Mouse (Mus musculus): Measurements from ENCODE around the gene Zfp612. TPM values are rescaled to one million over a fixed set of nuclear protein-coding genes. Genes with fewer than 3 reads are reported as not detected.
A peak's percentile ranks its signal among the peaks of the same experiment; 100 is the strongest.

Zfp612 gene
- polyA plus RNA-seq, 1 experiment from 2014 or later = 21.9 TPM

DNA sequence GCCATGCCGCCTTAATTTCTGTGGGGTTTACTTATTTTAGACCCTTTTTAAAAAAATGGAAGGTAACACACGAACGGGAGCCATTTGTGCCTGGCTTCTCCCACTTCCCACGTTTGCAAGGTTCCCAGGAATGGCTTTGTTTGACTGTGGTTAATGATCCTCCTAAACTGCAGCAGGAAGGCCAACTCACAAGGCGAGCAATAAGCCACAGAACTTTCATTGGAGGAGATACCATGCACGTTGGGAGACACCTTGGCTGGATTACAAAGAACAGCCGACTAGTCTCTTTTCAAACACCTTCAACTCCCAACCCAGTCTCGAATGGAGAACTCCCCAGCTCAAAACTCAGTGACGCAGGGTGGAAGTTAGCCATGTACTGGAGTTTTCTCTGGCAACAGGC is 15.4 kb upstream of the Zfp612 start:
- no peak for ATAC-seq
- no peaks in the 10 kb centered on the region for H3K36me3 ChIP-seq (ENCODE audit: control insufficient read depth, insufficient read depth, low read length)
- 78% methylated on average over 9 of the region's 9 CpGs for whole genome bisulfite sequencing

DNA sequence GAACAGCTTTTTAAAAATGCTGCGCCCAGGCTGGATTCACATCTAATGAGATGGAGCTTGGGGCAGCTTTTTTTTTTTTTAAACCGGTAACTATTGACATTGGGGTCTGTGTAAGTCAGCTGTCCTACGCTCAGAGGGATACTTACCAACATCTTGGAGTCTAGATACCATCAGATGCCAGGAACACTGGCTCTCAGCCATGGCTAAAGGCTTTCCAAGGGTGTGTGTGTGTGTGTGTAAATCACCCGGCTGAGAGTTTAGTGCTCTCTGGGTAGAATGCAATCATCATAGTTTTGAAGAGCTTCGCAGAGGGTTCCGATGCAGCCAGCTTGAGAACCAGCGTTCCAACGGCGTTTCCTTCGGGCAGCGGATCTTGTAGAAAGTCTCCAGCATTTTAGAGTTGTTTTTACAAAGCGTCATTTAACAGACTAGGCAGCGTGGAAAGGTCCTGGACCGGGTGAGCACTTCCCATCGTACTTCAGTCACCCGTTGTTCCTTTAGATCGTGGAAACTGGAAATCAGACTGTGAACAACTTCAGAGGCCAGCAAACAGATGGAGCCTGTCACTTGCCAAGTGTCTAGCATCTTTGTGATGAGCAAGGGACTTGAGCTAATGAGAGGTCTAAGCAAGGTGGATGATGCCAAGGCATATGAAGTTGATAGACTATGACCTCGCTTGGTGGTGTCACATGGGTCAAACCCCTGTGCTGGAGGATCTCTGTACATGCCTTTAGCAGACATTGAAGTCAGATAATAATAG is 14.8 kb upstream of the Zfp612 start:
- Histone ChIP-seq H3K27me3 (replicated peaks; ENCODE audit: control insufficient read depth, insufficient read depth, low read length) (no peaks in the 10 kb centered on the region), H3K36me3 (ENCODE audit: control insufficient read depth, insufficient read depth, low read length) (no peaks in the 10 kb centered on the region), H3K9ac (ENCODE audit: low read depth, low read length) (no peak overlapping the region), H3K4me3 (ENCODE audit: low read length) (no peak overlapping the region), H3K27ac (ENCODE audit: low read depth, low read length) (no peak overlapping the region), H3K4me1 (ENCODE audit: control insufficient read depth, insufficient read depth, low read depth, low read length) (no peaks in the 10 kb centered on the region), H3K4me2 (ENCODE audit: low read length) (no peak overlapping the region), H3K9me3 (ENCODE audit: control insufficient read depth, low read length) (no peaks in the 10 kb centered on the region)
- WGBS = 89% methylated on average over 18 of the region's 18 CpGs
- no peak for ATAC-seq

More for the DNA sequence above, 15.4 kb upstream of the Zfp612 start:
- H3K27ac ChIP-seq (ENCODE audit: low read depth, low read length) = no peak overlapping the region
- H3K4me2 ChIP-seq (ENCODE audit: low read length) = no peak overlapping the region
- H3K27me3 ChIP-seq (replicated peaks; ENCODE audit: control insufficient read depth, insufficient read depth, low read length) = no peaks in the 10 kb centered on the region
- no peaks in the 10 kb centered on the region for H3K4me1 ChIP-seq (ENCODE audit: control insufficient read depth, insufficient read depth, low read depth, low read length)
- H3K4me3 ChIP-seq (ENCODE audit: low read length) = no peak overlapping the region
- no peaks in the 10 kb centered on the region for H3K9me3 ChIP-seq (ENCODE audit: control insufficient read depth, low read length)
- no peak overlapping the region for H3K9ac ChIP-seq (ENCODE audit: low read depth, low read length)

DNA sequence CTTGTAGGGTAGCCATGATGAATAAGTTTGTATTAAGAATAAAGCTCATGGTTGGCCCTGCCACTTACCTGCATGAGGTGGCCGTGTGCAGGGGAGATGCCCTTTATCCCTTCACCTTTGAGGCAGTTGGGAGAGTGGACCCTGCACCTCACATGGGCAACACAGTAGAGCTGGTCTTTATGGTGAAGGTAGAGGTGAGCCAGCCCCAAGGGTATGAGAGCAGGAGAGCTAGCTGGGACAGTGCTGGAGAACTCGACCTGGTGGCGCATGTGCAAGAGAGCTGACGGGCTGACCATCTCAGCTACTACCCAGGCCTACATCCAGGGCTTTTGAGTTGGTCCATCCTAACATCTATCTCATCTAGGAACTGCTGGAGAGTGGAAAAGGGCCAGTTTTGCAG is 13.9 kb upstream of the Zfp612 start:
- no peak overlapping the region for H3K4me2 ChIP-seq (ENCODE audit: low read length)
- ATAC-seq = no peak
- H3K4me3 ChIP-seq (ENCODE audit: low read length) = no peak overlapping the region
- H3K27me3 ChIP-seq (replicated peaks; ENCODE audit: control insufficient read depth, insufficient read depth, low read length) = no peaks in the 10 kb centered on the region
- 87% methylated on average over 4 of the region's 4 CpGs for WGBS
- no peak overlapping the region for H3K27ac ChIP-seq (ENCODE audit: low read depth, low read length)
- H3K9ac ChIP-seq (ENCODE audit: low read depth, low read length) = no peak overlapping the region
- no peaks in the 10 kb centered on the region for H3K9me3 ChIP-seq (ENCODE audit: control insufficient read depth, low read length)
- H3K36me3 ChIP-seq (ENCODE audit: control insufficient read depth, insufficient read depth, low read length) = no peaks in the 10 kb centered on the region
- H3K4me1 ChIP-seq (ENCODE audit: control insufficient read depth, insufficient read depth, low read depth, low read length) = no peaks in the 10 kb centered on the region

DNA sequence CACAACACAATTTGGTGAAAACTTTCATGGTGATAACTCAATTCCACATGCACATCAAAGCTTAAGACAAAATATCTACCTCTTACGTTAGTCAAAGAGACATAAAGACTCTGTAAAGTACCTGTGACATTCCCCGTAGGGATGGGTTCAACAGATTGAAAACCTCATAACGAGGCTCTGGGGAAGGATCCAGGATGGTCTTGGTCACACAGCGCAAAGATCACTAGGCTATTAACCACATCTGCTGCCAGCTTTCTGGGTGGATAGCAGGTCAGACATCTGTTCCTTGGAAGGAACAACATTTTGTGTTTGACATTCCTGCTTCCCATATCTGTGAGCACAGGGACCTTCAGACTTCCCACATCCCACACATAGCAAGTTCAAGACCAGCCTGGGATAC is 9.8 kb upstream of the Zfp612 start:
- 86% methylated on average over 4 of the region's 4 CpGs for WGBS
- H3K27ac ChIP-seq (ENCODE audit: low read depth, low read length) = no peak overlapping the region
- H3K9ac ChIP-seq (ENCODE audit: low read depth, low read length) = no peak overlapping the region
- no peaks in the 10 kb centered on the region for H3K27me3 ChIP-seq (replicated peaks; ENCODE audit: control insufficient read depth, insufficient read depth, low read length)
- no peaks in the 10 kb centered on the region for H3K36me3 ChIP-seq (ENCODE audit: control insufficient read depth, insufficient read depth, low read length)
- H3K4me3 ChIP-seq (ENCODE audit: low read length) = no peak overlapping the region
- no peaks in the 10 kb centered on the region for H3K4me1 ChIP-seq (ENCODE audit: control insufficient read depth, insufficient read depth, low read depth, low read length)
- H3K9me3 ChIP-seq (ENCODE audit: control insufficient read depth, low read length) = no peaks in the 10 kb centered on the region
- no peak for ATAC-seq
- no peak overlapping the region for H3K4me2 ChIP-seq (ENCODE audit: low read length)

DNA sequence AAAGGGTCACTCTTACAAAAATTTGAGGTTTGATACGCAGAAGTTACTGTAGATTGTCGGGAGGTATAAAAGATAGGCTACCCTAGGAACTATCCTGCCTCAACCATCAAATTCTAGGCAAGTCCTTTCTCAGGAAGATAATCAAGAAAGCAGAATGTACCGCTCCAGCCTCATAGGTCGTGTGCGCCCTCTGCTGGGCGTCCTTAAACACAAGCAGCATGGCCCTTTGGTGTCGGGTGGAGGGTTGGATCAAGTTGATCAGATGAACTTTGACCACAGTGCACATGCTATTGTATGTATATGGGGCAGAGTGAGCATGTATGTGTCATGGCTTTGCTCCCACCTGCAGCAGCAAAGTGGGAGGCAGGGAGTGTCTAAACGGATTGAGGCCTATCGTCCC is 7.9 kb upstream of the Zfp612 start:
- H3K4me2 ChIP-seq (ENCODE audit: low read length) = no peak overlapping the region
- no peak for ATAC-seq
- WGBS = 16% methylated on average over 9 of the region's 9 CpGs

DNA sequence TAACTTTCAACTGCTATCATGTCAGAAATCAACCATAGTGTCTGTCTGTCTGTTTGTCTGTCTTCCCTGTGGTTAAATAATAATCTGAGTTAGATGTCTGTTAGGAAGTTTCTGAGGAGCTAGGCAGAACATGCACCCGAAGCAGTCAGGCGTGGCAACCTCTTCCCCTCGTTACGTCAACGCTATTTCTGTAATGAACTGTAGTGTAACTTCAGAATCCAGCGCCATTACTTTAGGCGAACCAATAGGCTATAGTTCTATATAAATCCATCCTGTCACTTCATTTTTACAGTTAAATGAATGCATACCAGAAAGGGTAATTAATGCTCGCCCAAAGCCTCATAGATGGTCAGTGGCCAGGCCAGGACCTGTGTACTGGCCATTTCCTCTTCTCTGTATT is 5.0 kb upstream of the Zfp612 start:
- Histone ChIP-seq H3K27me3 (replicated peaks; ENCODE audit: control insufficient read depth, insufficient read depth, low read length) (no peaks in the 10 kb centered on the region; the same call in 1 of the 2 replicates), H3K9ac (ENCODE audit: low read depth, low read length) (no peak overlapping the region), H3K9me3 (ENCODE audit: control insufficient read depth, low read length) (no peaks in the 10 kb centered on the region), H3K4me3 (ENCODE audit: low read length) (no peak overlapping the region), H3K4me2 (ENCODE audit: low read length) (no peak overlapping the region), H3K36me3 (ENCODE audit: control insufficient read depth, insufficient read depth, low read length) (no peaks in the 10 kb centered on the region), H3K4me1 (ENCODE audit: control insufficient read depth, insufficient read depth, low read depth, low read length) (no peaks in the 10 kb centered on the region; the same call in 1 of the 2 replicates), H3K27ac (ENCODE audit: low read depth, low read length) (no peak overlapping the region)
- WGBS = 87% methylated on average over 8 of the region's 8 CpGs
- no peak for ATAC-seq

More for the DNA sequence above, 7.9 kb upstream of the Zfp612 start:
- no peaks in the 10 kb centered on the region for H3K27me3 ChIP-seq (replicated peaks; ENCODE audit: control insufficient read depth, insufficient read depth, low read length)
- H3K4me3 ChIP-seq (ENCODE audit: low read length) = no peak overlapping the region
- H3K4me1 ChIP-seq (ENCODE audit: control insufficient read depth, insufficient read depth, low read depth, low read length) = no peaks in the 10 kb centered on the region
- no peak overlapping the region for H3K27ac ChIP-seq (ENCODE audit: low read depth, low read length)
- no peak overlapping the region for H3K9ac ChIP-seq (ENCODE audit: low read depth, low read length)
- no peaks in the 10 kb centered on the region for H3K36me3 ChIP-seq (ENCODE audit: control insufficient read depth, insufficient read depth, low read length)
- H3K9me3 ChIP-seq (ENCODE audit: control insufficient read depth, low read length) = no peaks in the 10 kb centered on the region

DNA sequence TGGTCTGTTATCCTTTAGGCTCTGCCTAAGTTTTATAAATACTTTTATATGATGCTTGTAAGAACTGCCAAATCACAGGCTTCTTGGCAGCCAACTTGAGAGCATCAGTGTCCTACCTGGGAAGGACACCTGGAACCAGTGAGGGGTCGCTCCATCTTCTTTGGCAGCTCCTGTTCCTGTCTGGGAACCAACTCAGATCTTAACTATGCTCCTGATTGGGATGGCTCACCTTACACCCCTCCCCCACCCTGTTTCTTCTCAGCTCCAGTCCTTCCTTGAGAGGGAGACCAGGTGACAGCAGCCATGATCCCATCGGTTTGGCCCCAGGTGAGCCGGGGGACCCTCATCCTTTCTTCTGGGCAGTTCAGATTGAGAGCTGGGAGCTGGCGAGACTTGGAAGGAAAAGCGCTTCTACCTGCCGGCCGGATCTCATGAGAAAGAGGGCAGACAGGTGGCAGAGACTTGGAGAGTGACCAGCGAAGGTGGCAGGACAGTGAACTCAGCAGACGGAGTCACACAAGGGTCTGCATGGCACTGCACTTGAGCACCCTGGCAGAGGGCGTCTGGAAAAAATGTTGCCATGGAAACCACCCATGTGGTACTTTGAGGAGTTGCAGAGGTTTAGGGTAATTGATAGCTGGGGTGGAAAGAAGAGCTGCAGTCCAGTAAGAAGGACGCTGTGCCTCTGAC is 3.0 kb downstream of the Zfp612 start:
- WGBS = 78% methylated on average over 11 of the region's 11 CpGs
- Histone ChIP-seq H3K4me2 (ENCODE audit: low read length) (no peak overlapping the region), H3K36me3 (ENCODE audit: control insufficient read depth, insufficient read depth, low read length) (peaks cover 43% of the 10 kb centered on the region), H3K27ac (ENCODE audit: low read depth, low read length) (no peak overlapping the region), H3K9me3 (ENCODE audit: control insufficient read depth, low read length) (peaks cover 4% of the 10 kb centered on the region; the same call in 1 of the 2 replicates), H3K9ac (ENCODE audit: low read depth, low read length) (no peak overlapping the region), H3K4me1 (ENCODE audit: control insufficient read depth, insufficient read depth, low read depth, low read length) (peaks cover 15% of the 10 kb centered on the region), H3K27me3 (replicated peaks; ENCODE audit: control insufficient read depth, insufficient read depth, low read length) (no peaks in the 10 kb centered on the region; the same call in 1 of the 2 replicates), H3K4me3 (ENCODE audit: low read length) (no peak overlapping the region)
- ATAC-seq = no peak

DNA sequence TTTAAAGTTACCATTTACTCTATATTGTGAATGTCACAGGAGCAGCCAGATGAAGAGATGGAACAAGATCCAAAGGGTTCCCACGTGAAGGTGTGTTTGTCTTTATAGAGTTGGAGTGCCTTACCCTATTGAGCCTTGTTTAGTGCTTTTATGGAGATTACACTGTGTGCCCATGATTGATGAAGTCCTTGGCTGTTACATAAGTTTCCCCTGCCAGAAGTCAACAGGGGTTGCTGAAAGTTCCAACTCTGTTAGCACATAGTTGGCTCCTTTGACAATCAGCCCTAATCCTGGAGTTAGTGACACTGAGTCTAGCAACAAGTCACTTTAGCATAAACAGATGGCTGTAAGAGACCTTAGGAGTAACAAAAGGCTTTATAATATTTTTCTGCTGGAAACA is 12.3 kb downstream of the Zfp612 start:
- peaks cover 31% of the 10 kb centered on the region for H3K36me3 ChIP-seq (ENCODE audit: control insufficient read depth, insufficient read depth, low read length)
- H3K9me3 ChIP-seq (ENCODE audit: control insufficient read depth, low read length) = peaks cover 15% of the 10 kb centered on the region
- H3K27me3 ChIP-seq (replicated peaks; ENCODE audit: control insufficient read depth, insufficient read depth, low read length) = no peaks in the 10 kb centered on the region
- H3K4me2 ChIP-seq (ENCODE audit: low read length) = no peak overlapping the region
- H3K4me1 ChIP-seq (ENCODE audit: control insufficient read depth, insufficient read depth, low read depth, low read length) = no peaks in the 10 kb centered on the region; the same call in 1 of the 2 replicates
- no peak overlapping the region for H3K27ac ChIP-seq (ENCODE audit: low read depth, low read length)
- WGBS = 53% methylated on average over 1 of the region's 1 CpGs
- H3K9ac ChIP-seq (ENCODE audit: low read depth, low read length) = no peak overlapping the region
- no peak overlapping the region for H3K4me3 ChIP-seq (ENCODE audit: low read length)
- ATAC-seq = peak; percentile 69; the same call in 1 of the 2 replicates

DNA sequence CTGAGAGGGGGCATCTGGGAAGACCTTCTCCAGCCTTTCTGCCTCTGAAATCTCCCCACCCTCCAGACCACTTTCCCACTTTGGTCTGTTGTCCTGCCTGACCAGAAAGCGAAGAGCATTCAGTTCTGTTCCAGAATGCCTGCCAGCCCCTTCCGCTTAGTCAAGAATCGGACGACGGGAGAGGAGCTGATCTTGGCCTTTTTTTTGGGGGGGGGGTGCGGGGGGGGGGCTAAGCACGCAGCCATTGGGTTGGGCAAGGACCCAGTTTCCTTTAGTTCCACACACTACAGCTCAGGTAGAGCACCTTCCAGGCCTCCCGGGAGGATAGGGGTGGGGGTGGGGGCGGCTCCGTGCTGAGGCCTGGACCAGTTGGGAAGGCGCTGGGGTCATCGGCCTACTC is 21.4 kb downstream of the Zfp612 start, which contains the start of gene Gm21964:
Gene Gm21964 (plus strand): TSS at position 301 of the 400 bp plus-strand sequence.
- H3K36me3 ChIP-seq (ENCODE audit: control insufficient read depth, insufficient read depth, low read length) = no peaks in the 10 kb centered on the region
- no peak within 1 kb of the TSS for H3K27ac ChIP-seq (ENCODE audit: low read depth, low read length)
- H3K4me2 ChIP-seq (ENCODE audit: low read length) = no peak within 1 kb of the TSS
- H3K9me3 ChIP-seq (ENCODE audit: control insufficient read depth, low read length) = no peaks in the 10 kb centered on the region
- no peak within 1 kb of the TSS for H3K4me3 ChIP-seq (ENCODE audit: low read length)
- ATAC-seq = no peak
- 87% methylated on average over 12 of the region's 12 CpGs for WGBS
- no peak within 1 kb of the TSS for H3K9ac ChIP-seq (ENCODE audit: low read depth, low read length)
- no peaks in the 10 kb centered on the region for H3K27me3 ChIP-seq (replicated peaks; ENCODE audit: control insufficient read depth, insufficient read depth, low read length)
- no peaks in the 10 kb centered on the region for H3K4me1 ChIP-seq (ENCODE audit: control insufficient read depth, insufficient read depth, low read depth, low read length)
